Mouse (Mus musculus) ES-Bruce4 (cell line): ENCODE measurements around the gene Gm13290.
"Not testable (repeated sequence)": the region's sequence is repeated elsewhere in the genome, so short reads cannot be mapped to it uniquely, and the experiment has no call there.

ENCODE experiments used
- CTCF ChIP-seq: IDR thresholded peaks from one replicate; pipeline ENCODE4 v1.8.1; 2011; ENCODE audit warnings: low read depth, low read length
- EP300 ChIP-seq: IDR thresholded peaks from 2 replicates; pipeline ENCODE4 v1.6.1; 2011; ENCODE audit warnings: low read depth, low read length; ENCODE audit not compliant: insufficient read depth
- POLR2A ChIP-seq: IDR thresholded peaks from one replicate; pipeline ENCODE4 v1.8.1; 2011; ENCODE audit warnings: low read length; ENCODE audit not compliant: insufficient read depth

- TF ChIP-seq CTCF, EP300, POLR2A: not testable (repeated sequence)
Measured at GRCm38 (mm10) chr4:88782335-88782734, 8.7 kb downstream of the Gm13290 start.
